Mouse (Mus musculus): ENCODE measurements around the gene Sh3d21.

GRCm38 (mm10) chr4:126134236-126134635 is 29.1 kb downstream of the Sh3d21 start:
- TF ChIP-seq POLR2A (IDR thresholded peaks at IDR 0.05; ENCODE audit: insufficient read depth, low read depth, low read length): no peak
- no peak for TF ChIP-seq CTCF (IDR thresholded peaks at IDR 0.05)
- TF ChIP-seq EP300 (IDR thresholded peaks at IDR 0.05; ENCODE audit: insufficient read depth, low read depth, low read length): no peak

Data from heart, adult 2 months (tissue).